Mouse (Mus musculus): ENCODE measurements around the gene Ash1l. TPM values are rescaled to one million over a fixed set of nuclear protein-coding genes. Genes with fewer than 3 reads are reported as not detected.

Ash1l gene
- polyA plus RNA-seq, 1 experiment from 2014 or later = 21.4 TPM

DNA sequence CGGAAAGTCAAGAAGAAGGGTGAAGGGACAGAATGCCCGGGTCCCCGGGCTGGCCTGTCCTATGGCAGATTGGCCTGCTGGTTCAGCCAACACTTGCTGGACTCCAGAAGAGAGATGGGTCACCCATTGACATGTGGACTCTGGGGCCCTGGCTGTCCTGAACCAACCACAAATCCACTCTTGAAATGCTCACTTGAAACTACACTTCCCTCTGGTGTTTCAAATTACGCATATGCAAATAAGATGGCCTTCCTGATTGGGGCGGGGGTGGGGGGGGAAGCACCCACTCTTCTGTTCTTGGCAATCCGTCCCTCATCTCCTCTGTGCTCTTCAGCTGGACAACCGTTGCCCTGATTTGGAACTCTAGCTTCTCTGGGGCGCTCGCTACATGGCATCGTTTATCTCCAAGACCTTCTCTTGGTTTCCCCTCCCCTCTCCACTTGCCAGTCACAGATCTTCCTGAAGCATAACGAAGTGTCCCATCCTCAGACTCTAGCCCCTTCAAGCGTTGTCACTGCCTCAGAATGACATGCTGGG is 134.3 kb downstream of the Ash1l start:
- Histone ChIP-seq H3K9me3 (ENCODE audit: control insufficient read depth, low read length) (no peaks in the 10 kb centered on the region), H3K4me2 (replicated peaks) (no peak overlapping the region), H3K27me3 (ENCODE audit: control insufficient read depth, insufficient read depth, low read length) (no peaks in the 10 kb centered on the region), H3K36me3 (replicated peaks; ENCODE audit: control insufficient read depth, insufficient read depth) (peaks cover 68% of the 10 kb centered on the region), H3K27ac (no peak overlapping the region), H3K4me3 (replicated peaks; ENCODE audit: low read length) (no peak overlapping the region), H3K4me1 (replicated peaks; ENCODE audit: control insufficient read depth, insufficient read depth, low read length) (peaks cover 8% of the 10 kb centered on the region), H3K9ac (no peak overlapping the region)
- DNase-seq (ENCODE audit: low spot score) (no peak), ATAC-seq (ENCODE audit: low FRiP score) (no peak)
- WGBS = 87% methylated on average over 12 of the region's 12 CpGs

DNA sequence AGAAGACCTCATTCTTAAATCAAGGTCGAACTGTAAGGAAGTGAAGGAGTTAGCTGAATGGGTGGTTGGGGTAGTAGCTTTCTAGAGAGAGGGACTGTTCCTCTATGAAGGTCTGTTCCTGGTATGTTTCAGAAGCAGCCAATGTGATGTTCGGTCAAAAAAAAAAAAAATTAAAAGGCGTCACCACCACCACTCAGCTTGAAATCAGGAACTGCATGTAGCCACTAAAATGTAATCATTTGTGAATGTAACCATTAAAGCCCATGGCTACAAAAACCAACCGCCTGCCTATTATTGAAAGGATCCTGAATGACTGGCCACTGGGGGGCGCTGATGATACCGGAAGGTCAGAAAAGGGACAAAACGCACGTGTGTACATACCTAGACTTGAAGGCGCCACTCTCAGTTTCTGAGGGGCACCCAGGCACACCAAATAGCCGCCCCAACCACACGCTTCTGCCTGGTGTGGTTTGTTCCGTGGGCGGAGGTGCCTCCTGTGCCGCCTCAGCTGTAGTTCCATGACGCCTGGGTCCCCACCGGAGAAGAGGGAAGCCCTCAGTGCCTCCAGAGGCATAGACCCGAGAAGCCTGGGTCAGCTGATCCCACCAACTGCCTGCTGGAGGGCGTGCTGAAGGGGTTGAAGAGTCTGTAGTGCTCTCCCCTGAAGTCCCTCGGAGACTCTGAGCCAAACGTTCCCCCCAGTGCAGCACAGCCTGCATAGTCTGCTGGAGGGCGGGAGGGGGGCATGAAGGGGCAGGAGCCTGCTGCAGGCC is 137.1 kb downstream of the Ash1l start:
- peaks cover 30% of the 10 kb centered on the region for H3K4me1 ChIP-seq (replicated peaks; ENCODE audit: control insufficient read depth, insufficient read depth, low read length)
- ATAC-seq (ENCODE audit: low FRiP score) (no peak), DNase-seq (ENCODE audit: low spot score) (peak; percentile 85)
- no peak overlapping the region for H3K27ac ChIP-seq
- H3K9ac ChIP-seq = no peak overlapping the region
- no peak overlapping the region for H3K4me2 ChIP-seq (replicated peaks)
- no peaks in the 10 kb centered on the region for H3K27me3 ChIP-seq (ENCODE audit: control insufficient read depth, insufficient read depth, low read length)
- H3K36me3 ChIP-seq (replicated peaks; ENCODE audit: control insufficient read depth, insufficient read depth) = peaks cover 57% of the 10 kb centered on the region
- H3K9me3 ChIP-seq (ENCODE audit: control insufficient read depth, low read length) = no peaks in the 10 kb centered on the region
- 38% methylated on average over 21 of the region's 21 CpGs for WGBS
- no peak overlapping the region for H3K4me3 ChIP-seq (replicated peaks; ENCODE audit: low read length)

DNA sequence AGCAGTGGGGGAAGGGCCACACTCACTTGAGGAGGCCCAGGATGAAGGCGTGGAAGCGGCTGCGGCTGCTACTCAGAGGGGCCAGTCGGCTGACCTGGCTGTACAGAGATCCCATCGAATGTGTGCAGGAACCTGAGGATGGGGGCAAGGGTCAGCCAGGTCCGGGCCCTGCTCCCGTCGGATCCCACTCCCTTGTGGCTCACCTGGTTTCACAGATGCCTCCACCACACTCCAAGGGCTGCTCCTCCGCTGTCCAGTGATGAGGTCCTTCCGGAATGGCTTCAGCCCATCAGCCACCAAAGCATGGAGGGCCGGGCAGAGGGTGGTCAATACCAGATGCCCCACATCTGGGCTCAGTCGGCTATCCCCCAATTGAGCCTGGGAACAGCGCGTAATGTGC is 138.6 kb downstream of the Ash1l start:
- Histone ChIP-seq H3K27me3 (ENCODE audit: control insufficient read depth, insufficient read depth, low read length) (no peaks in the 10 kb centered on the region), H3K27ac (no peak overlapping the region), H3K9me3 (ENCODE audit: control insufficient read depth, low read length) (no peaks in the 10 kb centered on the region), H3K4me3 (replicated peaks; ENCODE audit: low read length) (peak overlapping the region; percentile 73; the same call in 1 of the 2 replicates), H3K4me1 (replicated peaks; ENCODE audit: control insufficient read depth, insufficient read depth, low read length) (peaks cover 32% of the 10 kb centered on the region), H3K9ac (no peak overlapping the region), H3K4me2 (replicated peaks) (peak overlapping the region; percentile 98), H3K36me3 (replicated peaks; ENCODE audit: control insufficient read depth, insufficient read depth) (peaks cover 54% of the 10 kb centered on the region)
- ATAC-seq (ENCODE audit: low FRiP score) = no peak
- DNase-seq (ENCODE audit: low spot score) = no peak
- WGBS = 73% methylated on average over 14 of the region's 14 CpGs

DNA sequence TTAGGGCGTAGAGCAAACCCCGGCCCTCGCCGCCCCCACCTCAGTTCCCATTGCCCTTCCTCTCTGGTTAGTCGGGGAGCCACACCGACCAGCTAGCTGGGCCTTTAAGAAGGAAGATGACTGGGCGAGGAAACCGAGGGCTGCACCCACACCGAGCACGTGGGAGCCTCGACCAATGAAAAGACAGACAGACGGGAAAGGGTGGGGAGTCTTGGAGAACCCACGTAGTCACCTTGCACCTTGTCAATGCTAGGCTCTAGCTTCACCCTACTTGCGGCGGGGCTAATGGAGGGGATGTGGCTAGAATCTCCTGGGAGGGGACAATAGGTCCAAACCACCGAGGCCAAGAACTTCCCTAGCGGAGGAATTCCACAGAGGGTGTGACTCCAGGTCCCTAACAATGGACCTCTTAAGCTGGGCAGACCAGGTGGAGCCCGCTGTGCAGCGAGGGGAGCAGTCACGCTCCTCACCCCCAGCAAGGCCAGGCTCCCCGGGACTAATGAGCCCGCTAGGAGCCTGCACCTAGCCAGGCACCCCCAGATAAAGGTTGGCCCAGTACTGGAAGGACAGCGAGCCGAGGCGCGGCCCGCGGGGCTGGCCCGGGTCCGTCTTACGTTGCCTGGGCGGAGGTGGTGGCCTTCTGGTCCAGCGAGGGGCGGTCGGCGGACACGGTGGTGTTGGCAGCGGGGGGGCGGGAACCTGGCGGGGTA is 139.6 kb downstream of the Ash1l start:
- Histone ChIP-seq H3K4me3 (replicated peaks; ENCODE audit: low read length) (peak overlapping the region; percentile 73), H3K9ac (peak overlapping the region; percentile 72), H3K27ac (peak overlapping the region; percentile 71), H3K4me1 (replicated peaks; ENCODE audit: control insufficient read depth, insufficient read depth, low read length) (peaks cover 32% of the 10 kb centered on the region), H3K4me2 (replicated peaks) (peak overlapping the region; percentile 98), H3K9me3 (ENCODE audit: control insufficient read depth, low read length) (no peaks in the 10 kb centered on the region), H3K27me3 (ENCODE audit: control insufficient read depth, insufficient read depth, low read length) (no peaks in the 10 kb centered on the region), H3K36me3 (replicated peaks; ENCODE audit: control insufficient read depth, insufficient read depth) (peaks cover 54% of the 10 kb centered on the region)
- peak; percentile 69 for ATAC-seq (ENCODE audit: low FRiP score)
- peak; percentile 73 for DNase-seq (ENCODE audit: low spot score)
- under 1% methylated on average over 40 of the region's 40 CpGs for WGBS

DNA sequence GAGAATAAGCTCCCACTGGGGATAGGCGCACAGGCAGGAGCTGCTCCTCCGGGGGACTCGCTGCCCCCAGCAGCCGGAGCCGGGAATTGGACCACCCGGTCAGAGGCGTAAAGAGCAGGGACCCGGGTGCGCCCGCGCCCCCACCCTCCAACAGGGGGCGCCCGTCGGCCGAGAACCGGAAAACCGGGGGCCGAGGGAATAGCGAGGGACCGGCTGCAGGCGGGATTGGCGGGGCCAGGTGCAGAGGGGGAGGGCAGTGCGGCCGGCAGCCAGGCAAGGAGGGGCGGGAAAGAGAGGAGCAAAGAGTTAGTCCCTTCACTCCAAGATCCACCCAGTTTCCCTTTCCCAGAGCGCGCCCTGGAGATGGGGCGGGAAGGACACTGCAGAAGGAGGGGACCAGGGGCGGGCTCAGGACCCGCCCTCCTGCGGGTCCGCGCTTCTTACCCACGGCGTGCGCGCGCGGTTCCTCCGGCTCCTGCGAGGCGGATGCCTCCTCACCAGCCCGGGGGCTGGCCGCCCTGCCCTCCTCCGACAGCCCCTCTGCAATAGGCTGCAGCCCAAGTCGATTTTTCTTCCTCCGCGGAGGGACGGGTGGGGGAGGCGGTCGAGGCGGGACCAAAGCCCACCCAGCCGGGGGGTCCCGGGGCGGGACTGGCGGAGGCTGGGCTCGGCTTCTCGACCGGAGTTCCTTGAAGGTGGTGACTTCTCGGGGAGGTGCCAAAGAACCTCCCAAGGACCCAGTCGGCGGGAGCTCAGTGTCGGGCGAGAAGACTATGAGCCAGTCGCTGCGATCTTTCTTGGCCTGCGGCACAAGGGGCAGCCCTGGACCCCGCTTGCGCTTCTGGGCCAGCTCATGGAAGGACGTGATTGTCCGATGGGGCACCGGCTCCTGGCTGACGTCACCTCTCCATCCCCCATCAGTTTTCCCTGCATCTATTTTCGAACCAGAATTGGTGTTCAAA is 140.6 kb downstream of the Ash1l start:
- Histone ChIP-seq H3K27ac (peak overlapping the region; percentile 71), H3K9me3 (ENCODE audit: control insufficient read depth, low read length) (no peaks in the 10 kb centered on the region), H3K4me3 (replicated peaks; ENCODE audit: low read length) (peak overlapping the region; percentile 73), H3K27me3 (ENCODE audit: control insufficient read depth, insufficient read depth, low read length) (no peaks in the 10 kb centered on the region), H3K4me1 (replicated peaks; ENCODE audit: control insufficient read depth, insufficient read depth, low read length) (peaks cover 32% of the 10 kb centered on the region), H3K4me2 (replicated peaks) (peak overlapping the region; percentile 98), H3K36me3 (replicated peaks; ENCODE audit: control insufficient read depth, insufficient read depth) (peaks cover 55% of the 10 kb centered on the region), H3K9ac (peak overlapping the region; percentile 72)
- peak; percentile 53; the same call in 1 of the 2 replicates for ATAC-seq (ENCODE audit: low FRiP score)
- WGBS = under 1% methylated on average over 71 of the region's 74 CpGs
- DNase-seq (ENCODE audit: low spot score) = peak; percentile 72

DNA sequence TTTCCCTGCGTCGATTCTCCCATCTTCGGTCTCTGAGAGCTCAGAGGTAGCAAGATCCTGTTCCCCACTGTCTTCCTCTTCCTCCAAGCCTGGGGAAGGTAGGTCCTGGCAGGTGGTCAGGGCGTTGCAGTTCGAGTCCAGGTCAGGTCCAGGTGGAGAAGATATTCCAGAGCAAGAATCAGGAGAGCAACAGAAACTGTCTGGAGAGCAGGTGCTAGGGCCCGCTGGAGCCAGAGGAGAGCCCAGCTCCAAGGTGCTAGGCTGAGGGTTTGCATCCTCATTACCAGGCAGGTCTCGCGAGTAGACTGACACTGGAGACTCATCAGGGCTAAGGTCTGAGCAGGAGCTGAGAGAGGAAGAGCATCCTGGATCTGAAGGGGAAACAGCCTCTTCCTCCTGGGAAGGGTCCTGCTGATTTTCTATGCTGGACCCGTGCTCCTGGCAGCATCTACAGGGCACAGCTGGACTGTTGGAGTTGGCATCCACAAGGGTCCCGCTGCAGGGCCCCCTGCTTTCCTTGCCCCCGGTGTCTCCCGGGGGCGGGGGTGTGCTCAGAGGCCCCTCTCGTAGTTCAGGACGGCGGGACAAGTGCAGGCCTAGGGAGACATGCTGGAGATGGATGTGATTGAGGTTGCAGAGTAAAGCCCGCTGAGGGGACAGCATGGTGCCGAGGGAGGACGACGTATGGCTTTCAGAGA is 141.5 kb downstream of the Ash1l start:
- peaks cover 32% of the 10 kb centered on the region for H3K4me1 ChIP-seq (replicated peaks; ENCODE audit: control insufficient read depth, insufficient read depth, low read length)
- peaks cover 55% of the 10 kb centered on the region for H3K36me3 ChIP-seq (replicated peaks; ENCODE audit: control insufficient read depth, insufficient read depth)
- H3K27me3 ChIP-seq (ENCODE audit: control insufficient read depth, insufficient read depth, low read length) = no peaks in the 10 kb centered on the region
- H3K9me3 ChIP-seq (ENCODE audit: control insufficient read depth, low read length) = no peaks in the 10 kb centered on the region
- ATAC-seq (ENCODE audit: low FRiP score) = no peak
- DNase-seq (ENCODE audit: low spot score) = no peak
- H3K4me2 ChIP-seq (replicated peaks) = peak overlapping the region; percentile 98
- H3K9ac ChIP-seq = peak overlapping the region; percentile 72
- peak overlapping the region; percentile 71 for H3K27ac ChIP-seq
- 6% methylated on average over 20 of the region's 20 CpGs for WGBS
- peak overlapping the region; percentile 73 for H3K4me3 ChIP-seq (replicated peaks; ENCODE audit: low read length)

DNA sequence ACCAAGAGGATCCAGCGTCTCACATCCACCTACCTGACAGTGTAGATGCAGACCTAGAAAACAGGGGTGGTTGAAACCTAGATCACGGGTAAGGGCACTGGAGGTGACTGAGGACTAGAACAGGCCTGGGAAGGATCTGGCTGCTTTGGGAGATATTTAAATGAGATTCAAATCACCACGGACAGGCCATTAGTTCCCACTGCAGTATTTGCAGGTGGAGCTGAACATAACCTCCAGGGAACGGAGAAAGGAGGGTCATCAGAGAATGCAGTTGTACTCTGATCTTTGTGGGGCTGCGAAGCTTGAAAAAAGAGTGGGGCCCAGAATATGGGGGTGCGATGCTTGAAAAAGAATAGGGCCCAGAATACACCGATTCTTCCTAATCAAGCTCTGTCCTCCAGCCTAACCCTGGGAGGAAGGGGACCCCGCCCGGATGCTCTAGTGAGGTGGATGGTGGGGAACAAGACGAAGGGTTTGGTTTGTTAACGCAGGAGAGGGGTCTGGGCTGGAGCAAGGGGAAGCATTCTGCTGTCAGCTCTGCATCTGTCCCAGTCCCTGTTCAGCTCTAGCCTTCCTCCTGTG is 142.2 kb downstream of the Ash1l start:
- WGBS = 14% methylated on average over 11 of the region's 11 CpGs
- H3K4me3 ChIP-seq (replicated peaks; ENCODE audit: low read length) = peak overlapping the region; percentile 73
- H3K27ac ChIP-seq = peak overlapping the region; percentile 89
- H3K36me3 ChIP-seq (replicated peaks; ENCODE audit: control insufficient read depth, insufficient read depth) = peaks cover 57% of the 10 kb centered on the region
- peaks cover 32% of the 10 kb centered on the region for H3K4me1 ChIP-seq (replicated peaks; ENCODE audit: control insufficient read depth, insufficient read depth, low read length)
- H3K27me3 ChIP-seq (ENCODE audit: control insufficient read depth, insufficient read depth, low read length) = no peaks in the 10 kb centered on the region
- peak overlapping the region; percentile 98 for H3K4me2 ChIP-seq (replicated peaks)
- ATAC-seq (ENCODE audit: low FRiP score) (peak; percentile 39), DNase-seq (ENCODE audit: low spot score) (no peak)
- H3K9ac ChIP-seq = peak overlapping the region; percentile 72
- no peaks in the 10 kb centered on the region for H3K9me3 ChIP-seq (ENCODE audit: control insufficient read depth, low read length)

DNA sequence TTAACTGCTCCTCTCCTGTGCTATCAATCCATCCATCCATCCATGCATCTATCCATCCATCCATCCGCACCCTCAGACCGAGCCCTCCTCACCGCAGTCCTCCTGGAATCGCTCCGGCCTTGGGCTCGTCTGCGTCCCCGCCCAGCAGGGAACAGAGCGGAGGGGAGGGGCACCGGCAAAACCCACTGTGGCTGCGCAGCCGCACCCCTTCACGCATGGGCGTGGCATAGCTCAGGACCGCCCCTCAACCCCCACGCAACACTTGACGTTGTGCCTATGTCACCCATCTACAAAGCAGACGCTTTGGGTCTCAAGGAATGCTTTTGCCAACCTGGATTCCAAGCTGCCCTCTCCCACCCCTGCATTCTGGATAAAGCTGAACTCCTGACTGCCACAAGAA is 142.8 kb downstream of the Ash1l start, which contains the start of gene Rusc1:
Rusc1 (minus strand) TSS at position 137 of the 400 bp plus-strand sequence.
- peak within 1 kb of the TSS; percentile 73 for H3K4me3 ChIP-seq (replicated peaks; ENCODE audit: low read length)
- peak within 1 kb of the TSS; percentile 72 for H3K9ac ChIP-seq
- peak; percentile 87 for ATAC-seq (ENCODE audit: low FRiP score)
- H3K9me3 ChIP-seq (ENCODE audit: control insufficient read depth, low read length) = no peaks in the 10 kb centered on the region
- H3K36me3 ChIP-seq (replicated peaks; ENCODE audit: control insufficient read depth, insufficient read depth) = peaks cover 57% of the 10 kb centered on the region
- WGBS = 1% methylated on average over 18 of the region's 18 CpGs
- H3K4me2 ChIP-seq (replicated peaks) = peak within 1 kb of the TSS; percentile 98
- H3K27ac ChIP-seq = peak within 1 kb of the TSS; percentile 89
- peaks cover 32% of the 10 kb centered on the region for H3K4me1 ChIP-seq (replicated peaks; ENCODE audit: control insufficient read depth, insufficient read depth, low read length)
- peak; percentile 91 for DNase-seq (ENCODE audit: low spot score)
- no peaks in the 10 kb centered on the region for H3K27me3 ChIP-seq (ENCODE audit: control insufficient read depth, insufficient read depth, low read length)
